Mouse (Mus musculus) limb, embryonic 11.5 days (tissue): ENCODE data around the gene Dars. TPM values are rescaled to one million over a fixed set of nuclear protein-coding genes. Genes with fewer than 3 reads are reported as not detected.
"Not testable (repeated sequence)": the region's sequence is repeated elsewhere in the genome, so short reads cannot be mapped to it uniquely, and the experiment has no call there.

Experiments used
- ATAC-seq: fragments of 200-750 bp; cut with Nextera tagmentation; 2 replicates; pipeline ENCODE4 v1.8.0; 2017; ENCODE audit warnings: low read depth; ENCODE audit not compliant: insufficient number of reproducible peaks, low FRiP score, low TSS enrichment
- DNase-seq: peaks from one replicate; pipeline ENCODE4 v3.0.0-alpha.2; 2015; ENCODE audit warnings: low spot score
- H3K27ac ChIP-seq: fragments of 300-500 bp; sonication (generic); replicated peaks from 2 replicates; pipeline ENCODE4 v1.5.1; 2014; ENCODE audit warnings: low read depth, mild to moderate bottlenecking, low read length
- H3K27me3 ChIP-seq: fragments of 300-500 bp; sonication (generic); 2 replicates; pipeline ENCODE4 v1.6.1; 2014; ENCODE audit warnings: mild to moderate bottlenecking, low read length, mixed read lengths; ENCODE audit not compliant: control insufficient read depth, insufficient read depth
- H3K36me3 ChIP-seq: fragments of 300-500 bp; sonication (generic); 2 replicates; pipeline ENCODE4 v1.6.1; 2014; ENCODE audit warnings: mild to moderate bottlenecking, low read length, moderate library complexity, mixed read lengths; ENCODE audit not compliant: control insufficient read depth, insufficient read depth
- H3K4me1 ChIP-seq: fragments of 300-500 bp; sonication (generic); 2 replicates; pipeline ENCODE4 v1.6.1; 2014; ENCODE audit warnings: low read length, mixed read lengths; ENCODE audit not compliant: control insufficient read depth, insufficient read depth
- H3K4me2 ChIP-seq: fragments of 300-500 bp; sonication (generic); 2 replicates; pipeline ENCODE4 v1.6.1; 2014; ENCODE audit warnings: low read depth, mild to moderate bottlenecking, moderate library complexity; ENCODE audit not compliant: severe bottlenecking
- H3K4me3 ChIP-seq: fragments of 300-500 bp; sonication (generic); 2 replicates; pipeline ENCODE4 v1.5.1; 2014; ENCODE audit warnings: low read depth, low read length
- H3K9ac ChIP-seq: fragments of 300-500 bp; sonication (generic); 2 replicates; pipeline ENCODE4 v1.6.1; 2014; ENCODE audit warnings: mild to moderate bottlenecking, low read length
- H3K9me3 ChIP-seq: fragments of 300-500 bp; sonication (generic); 2 replicates; pipeline ENCODE4 v1.6.1; 2016; ENCODE audit warnings: low read length; ENCODE audit not compliant: control insufficient read depth
- WGBS: fragments of 180-500 bp; shearing (Covaris S2); extraction: QIAGEN DNeasy Blood & Tissue Kit; methylation state at CpG from one replicate; pipeline ENCODE4 v1.1.7; 2014; 5-methylcytosine and 5-hydroxymethylcytosine counted together
- polyA plus RNA-seq: library from polyadenylated mRNA; unstranded; fragments of >200 nt; fragmentation: Nextera tagmentation; extraction: Ambion mirVana; gene quantifications from 2 replicates; pipeline ENCODE4 v1.2.1, GENCODE M21; 2014

Dars gene
- polyA plus RNA-seq, 1 experiment from 2014 or later, result 104 TPM

DNA sequence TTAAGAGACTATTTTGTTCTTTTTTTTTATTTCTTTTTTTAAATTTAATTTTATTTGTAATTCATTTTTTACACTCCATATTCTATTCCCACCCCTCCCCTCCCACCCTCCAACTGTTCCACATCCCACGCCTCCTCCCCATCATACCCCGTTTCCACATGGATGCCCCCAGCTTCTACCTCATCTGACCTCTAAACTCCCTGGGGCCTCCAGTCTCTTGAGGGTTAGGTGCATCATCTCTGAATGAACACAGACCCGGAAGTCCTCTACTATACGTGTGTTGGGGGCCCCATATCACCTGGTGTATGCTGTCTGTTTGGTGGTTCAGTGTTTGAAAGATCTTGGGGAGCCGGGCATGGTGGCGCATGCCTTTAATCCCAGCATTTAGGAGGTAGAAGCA, 97.9 kb downstream of the Dars start:
- H3K4me2 ChIP-seq, H3K27ac ChIP-seq, H3K4me3 ChIP-seq, H3K36me3 ChIP-seq, H3K4me1 ChIP-seq, ATAC-seq, H3K9me3 ChIP-seq, DNase-seq, H3K9ac ChIP-seq, H3K27me3 ChIP-seq: not testable (repeated sequence)
- 89% methylated on average over 6 of the region's 6 CpGs for WGBS

DNA sequence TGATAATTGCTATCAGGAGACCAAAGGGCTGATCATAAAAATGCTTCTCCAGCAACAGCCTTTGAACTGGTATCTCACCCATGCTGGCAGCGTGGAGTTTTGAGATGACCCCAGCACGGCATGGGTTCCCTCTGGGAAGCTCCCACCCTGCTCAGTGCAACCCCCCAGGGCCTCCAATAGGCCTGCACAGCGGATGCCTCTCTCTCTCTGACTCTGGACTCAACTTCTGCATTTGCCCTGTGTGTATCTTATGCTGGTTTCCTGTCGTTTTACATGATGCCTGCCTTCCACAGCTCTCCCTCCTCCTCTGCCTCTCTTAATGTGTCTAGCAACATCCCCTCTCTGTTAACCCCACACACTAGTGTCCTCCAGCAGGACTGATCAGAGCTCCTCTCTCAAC, 102.5 kb downstream of the Dars start:
- Histone ChIP-seq H3K4me3 (no peak overlapping the region), H3K36me3 (no peaks in the 10 kb centered on the region), H3K9me3 (no peaks in the 10 kb centered on the region), H3K9ac (no peak overlapping the region), H3K4me2 (no peak overlapping the region), H3K27me3 (no peaks in the 10 kb centered on the region), H3K27ac (no peak overlapping the region), H3K4me1 (no peaks in the 10 kb centered on the region)
- ATAC-seq, result no peak
- 68% methylated on average over 4 of the region's 4 CpGs for WGBS
- DNase-seq, result no peak

Other genes with a start within 250 kb of the Dars start
- gene Ubxn4, start 173.4 kb downstream of the Dars start, polyA plus RNA-seq, result 65.2 and 65.6 TPM in 2 replicates
- 0.19 and 0.24 TPM in 2 replicates for gene Lct, start 89.0 kb downstream of the Dars start, polyA plus RNA-seq
- gene Mcm6, start 57.7 kb downstream of the Dars start, polyA plus RNA-seq, result 333 and 336 TPM in 2 replicates
- 2.3 and 3.1 TPM in 2 replicates for gene Cxcr4, start 174.9 kb upstream of the Dars start, polyA plus RNA-seq